Mouse (Mus musculus) heart, adult 2 months (tissue): ENCODE data around the gene Noc3l.

Source experiments
- CTCF ChIP-seq: fragments of 200-600 bp; IDR thresholded peaks from 2 replicates; pipeline ENCODE4 v1.8.1; 2022; ENCODE audit warnings: antibody characterized with exemption, mild to moderate bottlenecking, moderate library complexity
- POLR2A ChIP-seq: fragments of 200-500 bp; IDR thresholded peaks from 2 replicates; pipeline ENCODE4 v1.6.1; 2011; ENCODE audit warnings: mild to moderate bottlenecking, low read depth, low read length, control low read depth; ENCODE audit not compliant: insufficient read depth

DNA sequence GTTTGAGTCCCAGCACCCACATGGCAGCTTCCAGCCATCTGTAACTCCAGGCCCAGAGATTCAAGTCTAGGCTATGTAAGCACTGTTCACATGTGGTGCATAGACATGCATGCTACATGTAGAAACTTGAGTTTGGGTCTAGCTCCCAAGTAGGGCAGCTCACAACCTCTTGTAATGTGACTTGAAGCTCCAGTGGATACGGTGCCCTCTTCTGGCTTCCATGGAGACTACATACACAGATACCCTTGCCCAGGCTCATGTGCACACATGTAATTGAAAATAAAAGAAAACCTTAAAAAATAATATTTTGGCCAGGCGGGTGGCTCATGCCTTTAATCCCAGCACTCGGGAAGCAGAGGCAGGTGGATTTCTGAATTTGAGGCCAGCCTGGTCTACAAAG, 39.2 kb upstream of the Noc3l start:
- TF ChIP-seq CTCF: no peak
- TF ChIP-seq POLR2A: no peak
